Mouse (Mus musculus) monocyte, adult 5-6 weeks (primary cell): Measurements from ENCODE around the gene Gm3415. TPM values are rescaled to one million over a fixed set of nuclear protein-coding genes. Genes with fewer than 3 reads are reported as not detected.
"Not testable (repeated sequence)": the region's sequence is repeated elsewhere in the genome, so short reads cannot be mapped to it uniquely, and the experiment has no call there.

Source experiments
- ATAC-seq: fragments of 153-309, 156-312 bp; replicated peaks from 2 replicates; pipeline ENCODE4 v1.8.0; 2017; ENCODE audit warnings: mild to moderate bottlenecking; ENCODE audit not compliant: low TSS enrichment, insufficient number of reproducible peaks, severe bottlenecking, poor library complexity, low FRiP score
- total RNA-seq: library from RNA; stranded (forward); fragments of 200-1000, 200-491, 200-594 nt; gene quantifications from 3 replicates; pipeline ENCODE4 v1.2.3, GENCODE M21; 2017

The Gm3415 gene
- total RNA-seq, result not detected in 3 replicates

DNA sequence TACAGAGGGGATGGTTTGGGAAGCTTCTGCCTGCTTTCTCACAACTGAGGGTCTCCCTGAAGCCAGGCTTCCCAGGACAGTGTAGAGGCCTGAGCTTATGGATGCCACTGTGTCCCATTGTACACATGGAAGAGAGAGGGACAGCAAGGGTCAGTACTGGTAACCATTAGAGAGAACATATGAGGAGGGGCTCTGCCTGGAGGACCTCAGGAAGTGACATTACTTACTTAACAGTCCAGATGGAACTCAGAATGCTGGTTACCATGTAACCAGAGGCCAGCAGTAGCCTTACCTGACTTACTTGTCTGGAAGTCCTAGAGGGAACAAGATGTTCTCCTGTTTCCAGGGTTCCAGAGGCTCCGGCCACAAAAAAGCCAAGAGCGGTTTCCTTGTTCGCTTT, at the start of gene Gm3415:
Gene Gm3415 (plus strand): TSS at position 301 of the 400 bp plus-strand sequence.
- not testable (repeated sequence) for ATAC-seq

DNA sequence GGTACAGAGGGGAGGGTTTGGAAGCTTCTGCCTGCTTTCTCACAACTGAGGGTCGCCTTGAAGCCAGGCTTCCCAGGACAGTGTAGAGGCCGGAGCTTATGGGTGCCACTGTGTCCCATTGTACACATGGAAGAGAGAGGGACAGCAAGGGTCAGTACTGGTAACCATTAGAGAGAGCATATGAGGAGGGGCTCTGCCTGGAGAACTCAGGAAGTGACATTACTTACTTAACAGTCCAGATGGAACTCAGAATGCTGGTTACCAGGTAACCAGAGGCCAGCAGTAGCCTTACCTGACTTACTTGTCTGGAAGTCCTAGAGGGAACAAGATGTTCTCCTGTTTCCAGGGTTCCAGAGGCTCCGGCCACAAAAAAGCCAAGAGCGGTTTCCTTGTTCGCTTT, 42.1 kb upstream of the Gm3415 start, which contains the start of gene Gm3402:
Gene Gm3402 (plus strand): TSS at position 301 of the 400 bp plus-strand sequence.
- ATAC-seq, result not testable (repeated sequence)

DNA sequence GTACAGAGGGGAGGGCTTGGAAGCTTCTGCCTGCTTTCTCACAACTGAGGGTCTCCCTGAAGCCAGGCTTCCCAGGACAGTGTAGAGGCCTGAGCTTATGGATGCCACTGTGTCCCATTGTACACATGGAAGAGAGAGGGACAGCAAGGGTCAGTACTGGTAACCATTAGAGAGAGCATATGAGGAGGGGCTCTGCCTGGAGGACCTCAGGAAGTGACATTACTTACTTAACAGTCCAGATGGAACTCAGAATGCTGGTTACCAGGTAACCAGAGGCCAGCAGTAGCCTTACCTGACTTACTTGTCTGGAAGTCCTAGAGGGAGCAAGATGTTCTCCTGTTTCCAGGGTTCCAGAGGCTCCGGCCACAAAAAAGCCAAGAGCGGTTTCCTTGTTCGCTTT, 30.4 kb upstream of the Gm3415 start, which contains the start of gene Gm3404:
Gene Gm3404 (plus strand): TSS at position 301 of the 400 bp plus-strand sequence.
- ATAC-seq, result not testable (repeated sequence)

DNA sequence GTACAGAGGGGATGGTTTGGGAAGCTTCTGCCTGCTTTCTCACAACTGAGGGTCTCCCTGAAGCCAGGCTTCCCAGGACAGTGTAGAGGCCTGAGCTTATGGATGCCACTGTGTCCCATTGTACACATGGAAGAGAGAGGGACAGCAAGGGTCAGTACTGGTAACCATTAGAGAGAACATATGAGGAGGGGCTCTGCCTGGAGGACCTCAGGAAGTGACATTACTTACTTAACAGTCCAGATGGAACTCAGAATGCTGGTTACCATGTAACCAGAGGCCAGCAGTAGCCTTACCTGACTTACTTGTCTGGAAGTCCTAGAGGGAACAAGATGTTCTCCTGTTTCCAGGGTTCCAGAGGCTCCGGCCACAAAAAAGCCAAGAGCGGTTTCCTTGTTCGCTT, 18.6 kb upstream of the Gm3415 start, which contains the start of gene Gm3409:
Gene Gm3409 (plus strand): TSS at position 301 of the 400 bp plus-strand sequence.
- not testable (repeated sequence) for ATAC-seq

DNA sequence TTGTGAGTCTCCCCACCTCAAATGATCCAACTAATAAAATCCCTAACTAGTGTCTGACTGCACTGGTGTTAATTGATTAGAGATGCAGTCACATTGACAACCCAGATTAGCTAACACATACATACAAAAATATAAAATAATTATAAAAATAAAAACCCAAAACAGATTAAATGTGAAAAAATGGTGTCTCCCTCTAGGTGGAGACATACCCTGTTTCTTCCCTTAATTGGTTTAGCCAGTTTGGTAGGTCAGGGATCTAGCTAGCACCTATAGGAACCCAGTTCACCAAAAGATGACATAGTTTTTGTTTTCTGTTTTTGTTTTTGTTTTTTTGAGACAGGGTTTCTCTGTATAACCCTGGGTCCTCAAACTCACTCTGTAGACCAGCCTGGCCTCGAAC, 8.3 kb downstream of the Gm3415 start:
- no peak for ATAC-seq

DNA sequence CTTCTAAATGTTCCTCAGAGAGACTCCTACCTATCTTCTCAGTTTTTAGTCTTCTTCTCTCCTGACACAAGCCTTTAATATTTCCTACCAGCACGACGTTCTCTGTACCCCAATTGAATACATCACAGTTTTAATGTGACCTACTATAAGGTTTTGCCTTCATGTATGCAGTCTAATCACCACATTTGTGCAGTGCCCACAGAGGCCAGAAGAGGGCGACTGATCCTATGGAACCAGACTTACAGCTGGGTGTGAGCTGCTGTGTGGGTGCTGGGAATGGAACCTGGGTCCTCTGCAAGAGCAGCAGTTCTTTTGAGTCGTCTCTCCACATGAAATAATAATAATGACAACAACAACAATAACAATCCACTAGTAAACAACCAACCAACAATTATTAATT, 11.1 kb downstream of the Gm3415 start:
- ATAC-seq, result no peak

DNA sequence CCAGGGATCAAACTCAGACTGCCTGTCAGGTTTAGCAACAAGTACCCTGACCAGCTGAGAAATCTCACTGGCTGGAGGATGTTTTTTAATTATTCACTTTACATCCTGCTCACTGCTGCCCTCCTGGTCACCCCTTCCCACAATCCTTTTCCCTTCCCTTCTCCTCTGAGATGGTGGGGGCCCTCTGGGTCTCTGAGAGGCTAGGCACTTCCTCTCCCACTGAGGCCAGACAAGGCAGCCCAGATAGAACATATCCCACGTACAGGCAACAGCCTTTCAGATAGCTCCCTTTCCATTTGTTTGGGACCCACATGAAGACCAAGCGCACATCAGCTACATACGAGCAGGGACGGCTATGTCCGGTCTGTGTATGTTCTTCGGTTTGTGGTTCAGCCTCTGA, 14.2 kb downstream of the Gm3415 start:
- ATAC-seq, result not testable (repeated sequence)

DNA sequence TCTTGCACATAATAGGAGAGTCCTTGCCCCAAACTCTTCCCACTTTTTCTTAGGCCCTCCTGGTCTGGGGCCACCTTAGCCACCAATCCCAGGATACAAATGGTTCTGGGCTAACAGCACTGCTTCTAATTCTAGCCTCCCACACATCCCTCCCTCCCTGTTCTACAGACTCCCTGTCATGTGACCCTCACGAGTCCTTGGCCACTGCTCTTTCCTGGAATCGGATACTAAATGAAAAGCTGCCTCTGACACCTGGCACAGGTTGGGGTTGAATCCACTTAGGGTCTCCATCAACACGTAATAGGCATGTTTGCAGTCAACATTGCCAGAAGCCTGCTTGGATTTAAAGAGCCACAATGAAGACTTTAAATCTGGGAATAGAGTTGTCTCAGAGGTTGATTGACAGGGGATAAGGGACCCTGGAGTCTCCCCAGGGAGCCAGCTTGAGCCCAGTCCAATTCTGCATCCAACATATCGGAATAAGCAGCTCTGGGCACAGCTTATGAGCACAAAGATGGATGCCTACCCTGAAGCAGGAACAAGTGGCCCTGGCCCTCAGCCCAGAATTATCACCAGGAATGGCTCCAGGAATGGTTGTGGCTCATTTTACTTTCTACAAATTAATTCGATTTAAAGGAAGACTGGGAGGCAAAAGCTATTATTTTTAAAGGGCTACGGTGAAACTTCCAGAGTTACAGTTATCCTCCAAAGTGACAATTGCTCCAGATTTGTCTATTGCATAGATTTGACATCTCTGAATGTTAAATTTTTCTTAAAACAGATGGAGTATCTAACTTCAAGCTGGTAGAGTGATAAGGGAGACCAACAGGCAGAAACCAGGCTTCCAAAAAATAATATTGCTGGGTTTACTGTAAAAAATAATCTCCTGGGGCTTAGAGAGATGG, 16.1 kb downstream of the Gm3415 start:
- not testable (repeated sequence) for ATAC-seq

DNA sequence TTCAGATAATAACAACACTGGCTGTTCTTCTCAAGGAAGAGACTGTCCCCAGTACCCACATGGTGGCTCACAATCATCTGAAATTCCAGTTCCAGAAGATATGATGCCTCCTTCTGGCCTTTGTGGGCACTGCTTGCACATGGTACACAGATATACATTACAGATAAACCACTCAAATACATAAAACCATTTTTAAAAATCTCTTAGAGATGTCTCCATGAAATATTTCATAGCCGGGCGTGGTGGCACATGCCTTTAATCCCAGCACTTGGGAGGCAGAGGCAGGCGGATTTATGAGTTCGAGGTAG, 16.8 kb downstream of the Gm3415 start:
- ATAC-seq, result not testable (repeated sequence)

DNA sequence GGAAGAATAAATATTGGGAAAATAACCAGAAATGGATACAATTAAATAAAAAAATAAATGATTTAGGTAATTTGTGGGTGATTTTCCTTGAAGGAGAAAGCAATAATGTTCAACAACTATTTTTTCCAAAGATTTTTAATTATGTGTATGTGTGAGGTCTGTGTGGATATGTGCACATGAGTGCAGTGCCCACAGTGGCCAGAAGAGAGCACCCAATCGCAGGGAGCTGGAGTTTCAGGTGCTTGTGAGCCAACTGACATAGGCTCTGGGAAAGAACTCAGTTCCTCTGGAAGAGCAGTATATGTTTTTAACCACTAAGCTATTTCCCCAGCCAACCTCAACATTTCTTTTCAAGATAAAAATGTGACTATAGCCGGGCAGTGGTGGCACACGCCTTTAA, 20.7 kb downstream of the Gm3415 start:
- no peak for ATAC-seq

DNA sequence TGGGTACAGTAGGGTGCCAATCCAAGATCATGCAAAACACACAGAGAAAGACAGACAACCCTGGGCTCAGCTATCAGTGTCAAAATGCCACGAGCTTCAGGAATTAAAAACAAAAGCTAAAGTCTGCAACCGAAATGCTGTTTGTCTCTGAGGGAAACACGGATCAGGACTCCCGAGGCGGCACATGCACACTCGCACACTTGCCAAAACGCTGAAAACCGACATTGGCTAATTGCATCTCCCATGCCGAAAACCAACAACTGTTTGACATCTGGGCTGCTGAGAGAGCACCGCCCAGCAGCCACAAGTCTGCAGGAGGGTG, 28.2 kb downstream of the Gm3415 start:
- no peak for ATAC-seq

DNA sequence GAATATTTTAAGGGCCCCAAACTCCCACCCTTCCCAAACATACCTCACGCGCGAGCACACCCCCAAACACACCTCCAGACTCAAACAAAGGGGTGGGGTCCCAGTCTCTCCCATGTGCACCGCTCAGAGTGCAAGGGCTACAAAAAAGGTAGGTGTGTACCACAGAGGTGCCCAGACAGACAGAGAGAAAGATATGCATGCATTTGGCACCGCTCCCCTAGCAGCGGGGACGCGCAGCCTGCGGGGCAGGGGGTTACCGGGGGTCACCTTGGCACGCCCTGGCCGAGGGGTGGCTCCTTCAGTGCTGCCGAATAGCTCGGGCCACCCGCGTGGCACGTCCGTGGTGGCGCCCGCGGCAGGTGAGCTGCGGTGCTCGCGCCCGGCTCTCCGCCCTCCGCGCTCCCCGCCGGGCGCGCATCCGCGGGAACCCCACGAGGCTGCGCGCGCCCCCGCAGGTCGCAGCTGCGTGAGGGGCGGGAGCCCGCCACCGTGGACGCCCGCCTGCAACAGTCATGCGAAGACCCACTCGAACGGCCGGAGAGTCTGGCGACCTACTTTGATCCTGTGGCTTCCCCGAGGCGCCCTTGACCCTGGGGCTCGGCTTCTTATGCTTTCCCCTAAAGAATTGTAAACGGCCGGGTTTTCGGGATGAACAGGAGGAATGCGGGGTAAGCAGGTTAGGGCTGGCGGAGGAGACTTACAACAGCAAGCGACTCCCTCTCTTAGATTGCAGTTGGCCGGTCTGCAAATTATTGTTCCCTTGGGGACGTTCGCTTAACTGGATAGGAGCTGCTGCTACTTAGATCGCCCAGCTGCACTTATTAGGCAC, 28.8 kb downstream of the Gm3415 start, which contains the start of gene Gpr12:
Gene Gpr12 (minus strand): TSS at position 762 of the 829 bp plus-strand sequence.
- no peak for ATAC-seq

DNA sequence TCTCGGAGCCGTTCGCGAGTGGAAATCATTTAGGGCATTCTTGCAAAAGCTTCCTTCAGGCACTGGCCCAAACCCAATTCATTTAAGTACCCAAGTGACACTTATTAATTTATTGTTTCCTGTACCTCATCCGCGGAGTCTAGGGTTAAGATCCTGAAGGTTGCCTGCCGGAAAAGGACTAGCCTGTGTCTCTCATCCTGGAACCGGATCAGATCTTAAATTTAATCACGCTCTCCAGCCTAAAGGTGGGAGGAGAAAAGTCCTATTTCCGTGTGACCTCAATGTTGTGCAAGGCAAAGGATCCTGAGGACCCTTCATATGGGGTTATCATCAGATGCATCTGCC, 29.3 kb downstream of the Gm3415 start:
- ATAC-seq, result no peak

DNA sequence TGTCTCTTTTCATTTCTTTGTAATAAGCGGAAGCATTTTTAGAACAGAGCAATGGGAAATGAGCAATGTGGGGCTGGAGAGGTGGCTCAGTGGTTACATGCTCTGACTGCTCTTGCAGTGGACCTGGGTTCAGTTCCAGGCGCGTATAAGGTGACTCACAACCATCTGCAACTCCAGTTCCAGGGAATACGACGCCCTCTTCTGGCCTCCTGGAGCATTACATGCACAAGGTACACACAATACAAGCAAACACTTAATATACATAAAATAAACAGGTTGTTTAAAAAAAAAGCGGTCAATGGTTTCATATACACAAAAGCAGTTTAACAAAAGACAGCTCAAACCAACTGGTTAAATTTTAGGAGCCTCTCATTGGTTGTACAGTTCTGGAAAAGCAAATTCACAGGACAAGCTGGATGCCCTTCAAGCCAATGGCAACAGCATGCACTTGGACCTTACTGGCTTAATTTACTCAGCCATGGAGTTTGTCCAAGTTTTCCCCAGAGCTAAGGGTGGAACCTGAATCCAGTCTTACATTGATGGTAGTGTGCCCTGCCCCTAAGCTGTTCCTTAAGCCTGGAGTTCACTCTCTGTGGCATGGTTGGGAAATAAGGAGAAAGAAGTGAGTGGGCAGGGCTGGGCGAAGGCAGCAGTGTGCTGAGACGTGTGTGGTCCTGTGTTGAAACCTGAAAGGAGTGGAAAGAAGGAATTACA, 30.6 kb downstream of the Gm3415 start:
- ATAC-seq, result no peak

DNA sequence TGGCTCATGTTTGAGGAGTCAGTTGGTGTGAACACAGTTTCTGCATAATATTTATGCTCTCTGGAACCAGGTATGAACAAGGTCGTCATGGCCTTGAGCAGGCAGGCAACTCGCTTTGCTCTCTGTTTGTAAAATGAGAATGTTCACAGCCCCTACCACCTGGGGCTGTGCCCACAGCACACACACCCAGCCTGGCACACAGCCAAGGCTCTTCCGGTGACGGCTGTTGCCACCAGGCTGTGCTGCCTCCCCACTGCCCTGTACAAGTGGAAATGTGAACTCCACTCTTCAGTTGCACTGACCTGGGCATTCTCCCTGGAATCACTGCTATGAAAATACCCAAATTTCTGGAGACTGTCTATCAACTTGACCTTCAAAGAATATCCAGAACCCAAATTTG, 35.1 kb downstream of the Gm3415 start:
- no peak for ATAC-seq

DNA sequence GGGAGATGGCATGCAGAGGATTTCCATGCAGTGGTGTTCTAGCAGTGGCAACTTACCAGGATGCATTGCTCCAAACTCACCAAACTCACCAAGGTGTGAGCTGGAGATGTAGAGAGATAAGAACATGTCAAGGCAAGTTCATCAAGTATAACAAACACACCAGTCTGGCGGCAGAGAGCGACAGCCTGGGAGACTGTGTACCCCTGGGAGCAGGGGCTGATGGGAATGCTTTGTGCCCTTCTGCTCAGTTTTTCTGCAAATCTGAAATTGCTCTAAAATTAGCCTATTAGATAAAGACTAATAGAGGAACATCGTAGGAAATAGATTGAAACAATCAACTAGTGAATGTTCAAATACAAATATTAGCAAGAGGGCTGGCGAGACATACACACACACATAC, 35.7 kb downstream of the Gm3415 start:
- no peak for ATAC-seq

DNA sequence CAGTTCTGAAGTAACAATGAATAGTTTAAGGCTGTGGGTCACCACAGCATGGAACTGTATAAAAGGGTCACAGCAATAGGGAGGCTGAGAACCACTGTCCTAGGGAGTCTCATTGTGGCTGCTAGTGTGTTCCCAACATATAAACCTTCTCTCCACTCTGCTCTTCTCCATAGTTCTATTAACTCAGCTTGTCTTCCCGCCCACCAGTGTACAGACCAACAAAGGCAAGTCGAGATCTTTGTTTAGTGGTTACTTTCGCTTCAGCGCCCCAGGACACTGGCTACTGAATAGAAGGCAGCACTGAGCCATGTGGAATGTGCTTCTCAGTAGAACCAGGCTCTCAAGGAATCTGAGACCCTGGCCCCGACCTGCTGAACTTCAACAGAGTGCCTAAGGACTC, 36.6 kb downstream of the Gm3415 start:
- no peak for ATAC-seq

DNA sequence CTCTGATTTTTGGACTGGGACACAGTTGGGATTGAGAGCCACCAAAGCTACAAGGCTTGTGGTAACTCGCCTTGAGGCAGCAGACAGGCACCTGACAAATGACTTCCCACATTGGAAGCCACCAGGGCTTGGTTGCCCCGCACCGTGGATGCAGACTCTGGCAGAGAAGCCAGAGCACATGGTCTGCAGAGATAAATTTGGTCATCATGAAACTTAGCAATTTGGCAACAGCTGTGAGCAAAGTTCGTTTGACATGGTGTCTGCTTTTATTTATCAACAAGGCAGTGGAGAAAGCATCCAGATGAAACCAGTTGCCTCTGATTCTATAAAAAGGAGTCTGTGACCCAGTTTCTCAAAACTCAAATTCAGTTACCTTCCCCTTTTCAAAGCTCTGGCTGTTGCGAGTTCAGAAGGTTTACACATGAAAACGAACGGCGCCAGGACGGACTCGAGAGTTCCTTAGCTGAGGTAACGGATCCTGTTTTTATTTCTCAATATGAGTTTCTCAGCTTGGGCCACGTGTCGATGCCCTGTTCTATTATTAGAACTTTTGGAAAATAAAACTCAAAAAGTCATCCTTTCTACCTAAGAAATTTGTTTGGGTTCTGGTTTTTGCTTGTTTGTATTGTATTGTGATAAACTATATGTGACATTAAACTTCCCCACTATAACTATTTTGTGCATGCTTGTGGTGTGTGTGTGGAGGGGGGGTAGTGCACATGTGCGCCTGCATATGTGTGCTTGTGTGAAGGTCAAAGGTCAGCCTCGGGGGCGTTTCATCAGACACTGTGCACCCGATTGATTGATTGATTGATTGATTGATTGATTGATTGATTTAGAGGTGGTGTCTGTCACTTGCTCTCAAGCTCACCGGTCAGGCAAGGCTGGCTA, 40.9 kb downstream of the Gm3415 start:
- ATAC-seq, result no peak
